Mouse (Mus musculus): ENCODE data around the gene Calcoco1.

Gene Calcoco1

DNA sequence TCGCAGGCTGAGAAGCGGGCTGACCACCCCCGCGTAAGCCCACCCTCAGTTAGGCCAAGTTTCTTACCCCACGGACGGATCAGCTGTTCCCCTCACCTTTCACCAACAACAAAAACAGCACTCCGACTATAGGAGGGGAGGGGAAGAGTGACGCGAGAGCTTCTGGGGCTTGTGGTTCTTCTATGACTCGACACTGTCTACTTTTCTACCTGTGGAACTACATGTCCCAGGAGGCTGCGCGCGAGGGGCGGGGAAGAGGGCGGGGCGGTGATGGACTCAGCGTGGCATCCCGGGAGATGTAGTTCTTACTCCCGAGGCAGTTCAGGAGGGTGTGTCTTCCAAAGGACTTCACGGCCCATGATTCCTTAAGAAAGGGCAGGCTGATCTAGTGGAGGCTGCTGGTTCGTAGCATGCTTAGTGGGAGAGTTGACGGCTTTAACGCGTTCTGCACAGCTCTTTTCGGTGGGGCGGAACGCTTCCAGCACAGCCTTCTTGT, at the start of gene Calcoco1:
Gene Calcoco1, minus strand, starts transcription at position 199 of the 496 bp plus-strand sequence.
- peak; percentile 99 for ATAC-seq (ENCODE audit: insufficient number of reproducible peaks, low FRiP score, low TSS enrichment)

DNA sequence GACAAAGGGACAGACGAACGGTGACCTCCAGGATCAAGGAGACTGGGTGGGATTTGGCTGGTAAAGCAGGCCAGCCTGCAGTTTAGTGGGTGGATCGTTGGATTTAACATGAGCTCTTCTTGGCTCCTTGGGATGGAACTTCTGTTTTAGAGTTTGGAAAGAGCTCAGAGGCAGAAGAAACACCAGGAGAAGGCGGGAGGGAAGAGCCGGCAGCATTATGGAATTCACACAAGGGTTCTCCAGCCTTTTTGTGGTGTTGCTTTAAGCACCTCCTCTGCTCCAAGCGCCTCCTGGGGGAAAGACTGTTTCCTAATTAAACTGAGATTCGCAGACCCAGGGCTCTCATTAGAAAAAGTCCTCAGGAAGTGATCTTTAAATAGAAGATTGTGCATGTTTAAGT, 48.9 kb upstream of the Calcoco1 start:
- no peak for ATAC-seq (ENCODE audit: insufficient number of reproducible peaks, low FRiP score, low TSS enrichment)

DNA sequence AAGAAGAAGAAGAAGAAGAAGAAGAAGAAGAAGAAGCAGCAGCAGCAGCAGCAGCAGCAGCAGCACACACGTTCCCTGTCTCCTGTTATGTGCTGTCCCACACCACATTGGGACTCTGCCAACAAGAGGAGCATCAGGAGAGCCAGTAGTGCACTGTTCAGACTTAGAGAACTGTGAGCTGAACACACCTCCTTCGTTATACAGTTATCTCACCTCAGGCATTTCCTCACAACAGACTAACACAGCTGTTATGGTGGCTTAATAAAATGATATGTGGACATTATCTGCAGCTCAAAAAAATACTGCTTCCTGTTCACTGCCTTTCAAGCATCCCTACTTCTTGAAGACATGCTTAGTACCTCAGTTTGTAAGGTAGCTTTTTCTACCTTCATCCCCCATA, 43.2 kb upstream of the Calcoco1 start:
- no peak for ATAC-seq (ENCODE audit: insufficient number of reproducible peaks, low FRiP score, low TSS enrichment)

DNA sequence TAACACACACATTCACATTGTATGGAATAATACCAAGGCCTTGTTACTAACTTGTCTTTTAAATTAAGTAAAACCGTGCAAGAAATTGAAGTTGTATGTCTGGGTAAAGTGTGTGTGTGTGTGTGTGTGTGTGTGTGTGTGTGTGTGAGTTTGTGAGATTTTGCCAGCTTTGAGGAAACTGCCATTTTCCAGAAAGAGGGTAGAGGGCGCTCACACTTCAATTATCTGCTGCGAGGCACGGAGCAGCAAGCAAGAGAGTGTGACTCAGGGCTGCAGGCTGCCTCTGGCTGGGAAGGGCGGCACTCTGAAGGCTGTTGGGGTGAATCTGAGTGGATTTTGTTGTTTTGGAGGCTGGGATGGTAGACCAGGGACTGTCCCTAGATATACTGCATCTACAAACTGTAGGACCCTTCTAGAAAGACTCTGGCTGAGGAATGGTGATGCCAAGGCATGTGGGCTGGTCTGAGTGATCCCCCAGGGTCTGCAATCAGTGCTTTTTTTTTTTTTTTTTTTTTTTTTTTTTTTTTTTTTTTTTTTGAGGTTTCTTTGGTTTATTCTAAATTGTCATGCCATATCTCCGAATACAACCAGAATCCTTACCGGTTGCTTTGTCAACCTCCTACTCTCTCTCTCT, 39.9 kb upstream of the Calcoco1 start:
- ATAC-seq (ENCODE audit: insufficient number of reproducible peaks, low FRiP score, low TSS enrichment) = peak; percentile 80

DNA sequence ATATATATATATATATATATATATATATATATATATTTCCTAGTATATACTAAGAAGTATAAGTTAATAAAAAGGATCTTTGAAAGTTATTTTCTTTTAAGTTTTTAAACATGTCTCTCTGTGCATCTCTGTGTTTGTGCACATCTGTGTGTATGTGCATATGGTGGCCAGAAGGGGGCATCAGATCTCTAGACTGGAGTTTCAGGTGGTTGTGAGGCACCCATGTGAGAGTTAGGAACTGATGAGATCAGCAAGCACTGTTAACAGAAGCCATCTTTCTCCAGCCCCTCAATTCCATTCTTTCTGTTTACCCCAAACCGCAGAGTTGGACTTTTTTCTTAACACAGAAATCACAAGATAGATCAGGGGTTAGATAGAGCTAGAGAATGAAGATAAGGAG, 35.7 kb upstream of the Calcoco1 start:
- ATAC-seq (ENCODE audit: insufficient number of reproducible peaks, low FRiP score, low TSS enrichment) = no peak

DNA sequence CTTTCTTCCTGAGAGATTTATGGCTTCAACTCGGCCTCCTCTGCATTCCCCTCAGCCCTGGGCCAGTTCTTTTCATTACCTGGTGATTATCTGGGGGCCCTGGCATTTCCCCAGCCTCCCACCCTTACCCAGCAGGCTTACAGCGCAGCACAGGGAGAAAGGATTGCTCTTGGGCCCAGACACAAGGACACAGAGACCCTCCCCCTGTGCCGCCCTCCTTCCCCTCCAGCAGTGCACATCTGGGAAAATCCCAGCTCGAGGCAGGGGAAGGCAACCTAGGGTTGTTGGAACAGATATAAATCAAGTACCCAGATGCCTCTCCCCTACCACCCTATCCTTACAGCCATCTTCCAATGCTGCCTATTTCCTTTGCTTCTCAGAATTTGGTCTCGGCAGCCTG, 33.1 kb upstream of the Calcoco1 start:
- ATAC-seq (ENCODE audit: insufficient number of reproducible peaks, low FRiP score, low TSS enrichment) = no peak

DNA sequence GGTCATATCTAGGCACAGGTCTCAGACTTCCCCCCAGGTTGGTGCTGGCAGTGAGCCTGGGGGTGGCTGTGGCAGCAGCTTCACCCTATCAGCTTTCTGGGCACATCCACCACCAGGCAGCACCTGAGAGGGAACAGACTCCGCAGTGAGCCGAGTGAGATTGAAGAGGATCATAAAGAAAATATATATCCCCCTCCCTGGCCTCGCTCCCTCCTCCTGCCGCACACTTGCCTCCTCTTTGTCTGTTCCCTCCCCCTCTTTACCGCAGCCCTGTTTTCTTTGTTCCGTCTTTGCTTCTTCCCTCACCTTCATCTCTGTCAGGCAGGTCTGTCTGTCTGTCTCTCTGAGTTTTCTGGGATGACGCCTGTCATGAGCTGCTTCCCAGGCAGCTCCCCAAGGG, 32.4 kb upstream of the Calcoco1 start:
- no peak for ATAC-seq (ENCODE audit: insufficient number of reproducible peaks, low FRiP score, low TSS enrichment)

DNA sequence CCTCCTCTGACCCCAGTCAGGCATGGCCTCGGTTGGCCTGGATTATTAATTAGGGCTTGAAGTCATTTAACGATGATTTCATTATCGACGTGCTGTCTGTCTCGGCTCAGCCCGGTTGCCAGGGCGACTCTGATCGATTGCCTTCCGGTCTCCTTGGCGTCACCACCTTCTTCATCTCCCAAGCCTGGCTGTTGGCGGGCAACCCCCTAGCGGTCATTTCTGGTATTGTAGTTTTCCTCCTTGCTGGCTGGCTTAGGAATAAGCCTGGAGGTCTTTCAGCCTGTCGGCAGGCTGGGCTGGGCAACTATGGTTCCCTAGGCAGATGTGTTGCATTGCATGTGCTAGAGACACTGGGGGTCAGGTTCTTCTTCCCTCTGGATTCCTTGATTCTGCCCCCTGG, 31.2 kb upstream of the Calcoco1 start:
- no peak for ATAC-seq (ENCODE audit: insufficient number of reproducible peaks, low FRiP score, low TSS enrichment)

DNA sequence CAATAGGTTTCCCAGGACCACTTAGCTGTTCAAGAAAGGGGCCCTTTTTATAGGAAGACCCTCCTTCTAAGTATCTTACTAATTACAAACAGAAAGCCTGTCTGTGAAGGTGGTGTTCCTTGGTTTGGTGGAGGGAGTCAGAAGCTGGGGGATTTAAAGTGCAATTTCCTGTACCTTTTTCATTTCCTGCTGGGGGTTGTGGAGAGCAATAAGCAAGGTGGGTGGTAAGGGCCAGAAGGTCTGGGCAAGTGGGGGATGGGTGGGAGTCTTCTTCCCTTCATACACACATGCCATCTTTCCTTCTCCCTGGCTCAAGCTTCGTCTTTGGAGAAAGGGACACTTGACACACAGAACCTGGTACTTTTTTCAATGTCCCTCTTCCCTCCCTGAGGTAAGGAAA, 30.2 kb upstream of the Calcoco1 start:
- no peak for ATAC-seq (ENCODE audit: insufficient number of reproducible peaks, low FRiP score, low TSS enrichment)

DNA sequence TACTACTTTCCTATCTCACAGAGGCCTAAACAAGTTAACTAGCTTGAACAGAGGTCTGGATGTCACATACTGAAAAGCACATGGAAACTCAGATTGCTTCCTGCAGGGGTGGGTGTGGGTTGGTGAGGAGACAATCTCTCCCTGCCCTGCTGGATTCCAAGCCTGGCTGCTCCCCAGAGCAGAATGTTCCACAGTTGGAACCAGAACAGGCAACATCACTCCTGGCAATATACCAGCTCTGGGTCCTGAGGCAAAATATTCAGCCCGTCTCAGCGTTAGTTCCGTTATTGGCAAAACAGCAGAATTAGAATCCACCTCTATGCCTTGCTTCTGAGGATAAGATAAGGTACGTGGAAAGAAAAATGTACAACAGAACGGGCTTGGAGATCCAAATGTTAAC, 28.3 kb upstream of the Calcoco1 start:
- ATAC-seq (ENCODE audit: insufficient number of reproducible peaks, low FRiP score, low TSS enrichment) = no peak

DNA sequence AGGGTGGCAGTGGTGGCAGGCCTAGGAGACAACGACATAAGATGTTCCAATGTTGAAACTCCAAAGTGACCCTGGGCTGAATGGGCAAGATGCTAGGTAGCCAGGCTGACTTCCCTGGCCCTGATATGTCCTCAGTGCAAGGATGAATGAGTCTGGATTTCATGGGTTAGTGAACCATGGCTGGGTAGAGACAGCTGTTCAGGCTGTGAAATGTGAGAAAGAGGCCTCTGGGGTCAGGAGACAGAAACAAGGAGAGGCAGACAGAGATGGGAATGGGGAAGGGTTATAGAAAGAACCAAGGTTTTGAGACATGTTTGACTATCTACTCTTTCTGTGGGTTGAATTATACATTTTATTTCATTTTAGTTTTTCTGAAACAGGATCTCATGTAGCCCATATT, 27.1 kb upstream of the Calcoco1 start:
- ATAC-seq (ENCODE audit: insufficient number of reproducible peaks, low FRiP score, low TSS enrichment) = no peak

DNA sequence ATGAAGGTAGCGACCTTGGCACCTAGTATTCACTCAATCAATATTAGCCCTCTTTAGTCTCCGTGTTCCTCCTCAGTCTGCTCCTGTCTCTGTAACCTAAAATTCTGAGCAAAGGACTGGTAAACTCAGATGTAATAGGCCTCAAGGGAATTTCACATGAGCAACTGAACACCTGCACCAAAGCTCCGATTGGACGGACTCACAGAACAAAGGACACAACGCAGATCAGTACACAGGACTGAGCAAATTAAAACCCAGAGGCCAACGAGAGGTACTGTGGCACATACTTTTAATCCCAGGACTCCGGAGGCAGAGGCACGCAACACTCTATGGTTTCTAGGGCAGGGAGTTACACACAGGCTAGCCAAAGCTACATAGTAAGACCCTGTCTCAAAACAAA, 25.9 kb upstream of the Calcoco1 start:
- no peak for ATAC-seq (ENCODE audit: insufficient number of reproducible peaks, low FRiP score, low TSS enrichment)

DNA sequence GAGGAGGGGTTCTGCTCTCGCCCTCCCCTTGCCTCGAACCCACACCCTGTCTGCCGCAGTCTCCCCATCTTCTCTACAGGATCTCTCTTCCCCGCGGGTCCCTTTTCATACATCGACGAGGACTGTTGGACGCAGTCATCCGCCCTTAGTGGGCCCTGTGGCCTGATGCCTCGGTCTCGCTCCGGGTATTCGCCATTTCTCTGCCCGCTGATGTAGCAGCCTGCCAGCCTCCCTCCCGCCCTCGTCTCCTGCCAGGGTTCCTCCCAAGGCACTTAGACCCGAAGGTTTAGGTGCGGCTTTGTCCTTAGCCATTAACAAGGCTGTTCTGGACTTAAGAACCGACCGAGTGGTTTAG, 25.3 kb upstream of the Calcoco1 start:
- ATAC-seq (ENCODE audit: insufficient number of reproducible peaks, low FRiP score, low TSS enrichment) = peak; percentile 2; the same call in 1 of the 2 replicates

DNA sequence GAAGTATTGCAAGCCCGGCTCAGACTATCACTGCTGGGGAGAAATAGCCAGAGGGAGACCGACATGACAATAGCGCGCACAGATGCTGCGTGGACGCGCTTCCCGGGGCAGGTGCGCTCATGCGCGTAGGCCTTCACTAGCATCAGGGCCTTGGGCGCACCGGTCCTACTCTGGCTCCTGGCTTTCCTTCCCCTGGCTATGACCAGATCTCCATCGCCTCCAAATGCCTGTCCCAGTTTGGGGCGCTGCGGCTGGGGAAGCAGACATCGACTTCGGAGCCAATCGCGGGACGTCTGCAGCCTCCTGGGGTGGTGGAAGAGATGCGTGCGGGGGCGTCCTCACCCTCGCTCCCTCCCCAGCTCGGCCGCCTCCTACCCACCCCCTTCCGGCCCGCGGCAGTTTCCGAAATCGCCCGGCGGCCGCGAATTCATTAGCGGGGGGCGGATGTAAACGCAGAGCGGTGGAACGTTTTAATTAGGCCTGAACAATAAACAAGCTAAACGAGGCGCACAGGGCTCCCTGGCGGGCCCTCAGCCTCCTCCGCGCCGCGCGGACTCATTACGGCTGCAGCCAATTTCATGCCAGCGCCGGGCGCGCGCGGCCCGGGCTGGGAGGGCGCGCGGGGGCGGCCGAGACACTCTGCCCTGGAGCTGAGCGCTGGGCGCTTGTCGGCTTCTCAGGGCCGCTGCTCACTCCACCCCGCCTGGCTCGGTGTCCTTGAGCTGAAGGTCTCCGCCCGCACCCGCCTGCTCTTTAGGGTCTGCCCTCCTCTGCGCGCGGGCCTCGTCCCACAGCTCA, 24.7 kb upstream of the Calcoco1 start:
- peak; percentile 66 for ATAC-seq (ENCODE audit: insufficient number of reproducible peaks, low FRiP score, low TSS enrichment)

DNA sequence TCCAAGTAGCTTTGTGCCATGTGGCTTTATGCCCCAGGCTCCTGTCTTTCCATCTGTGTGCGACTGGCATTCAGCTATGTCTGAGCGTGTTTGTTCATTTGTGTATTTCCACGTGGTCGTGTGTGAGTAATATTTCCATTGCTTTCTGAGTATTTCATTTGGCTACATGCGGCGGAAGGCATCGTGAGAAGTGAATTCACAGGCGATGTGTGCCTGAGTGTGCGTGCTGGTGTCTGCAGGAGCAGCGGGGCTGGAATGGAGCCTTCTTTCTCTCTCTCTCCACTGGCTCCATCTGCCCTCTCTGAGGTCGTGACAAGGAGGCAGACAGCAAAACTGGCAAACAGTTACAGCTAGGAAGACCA, 24.1 kb upstream of the Calcoco1 start:
- ATAC-seq (ENCODE audit: insufficient number of reproducible peaks, low FRiP score, low TSS enrichment) = no peak

DNA sequence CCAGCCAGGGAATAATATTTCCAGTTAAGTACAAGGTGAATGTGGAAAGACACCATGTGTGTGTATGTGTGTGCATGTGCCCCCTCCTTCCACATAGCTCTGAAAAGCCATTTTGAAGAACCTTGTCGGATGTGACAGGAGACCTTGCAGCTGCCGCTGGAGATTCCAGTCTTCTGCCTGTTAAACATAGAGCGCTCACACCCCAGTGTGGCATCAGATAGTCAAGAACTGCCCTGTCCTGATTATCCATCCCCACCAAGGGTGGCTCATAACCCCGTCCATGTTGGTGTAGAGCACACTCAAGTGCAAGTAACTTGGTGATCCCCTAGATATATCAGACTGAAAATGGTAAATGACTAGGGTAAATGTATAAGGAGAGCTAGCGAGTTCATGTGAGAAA, 23.4 kb upstream of the Calcoco1 start:
- ATAC-seq (ENCODE audit: insufficient number of reproducible peaks, low FRiP score, low TSS enrichment) = no peak

DNA sequence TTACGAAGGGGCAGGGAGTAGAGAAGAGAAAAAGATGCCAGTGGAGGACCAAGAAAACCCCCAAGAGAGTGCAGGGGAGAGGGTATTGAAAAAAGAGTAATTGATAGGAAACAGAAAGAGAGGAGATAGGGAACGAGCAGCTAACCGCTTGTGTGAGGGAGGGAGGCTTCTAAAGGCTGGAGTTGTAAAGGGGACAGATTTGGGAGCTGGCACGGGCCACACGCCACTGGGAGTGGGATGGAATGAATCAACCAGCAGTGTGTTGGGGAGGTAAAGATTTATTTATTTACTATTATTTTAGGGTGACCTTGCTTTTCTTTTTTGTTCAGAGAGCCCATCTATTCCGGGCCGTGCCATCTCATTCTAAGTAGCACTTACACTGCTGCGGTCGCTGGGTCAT, 22.9 kb upstream of the Calcoco1 start:
- no peak for ATAC-seq (ENCODE audit: insufficient number of reproducible peaks, low FRiP score, low TSS enrichment)

DNA sequence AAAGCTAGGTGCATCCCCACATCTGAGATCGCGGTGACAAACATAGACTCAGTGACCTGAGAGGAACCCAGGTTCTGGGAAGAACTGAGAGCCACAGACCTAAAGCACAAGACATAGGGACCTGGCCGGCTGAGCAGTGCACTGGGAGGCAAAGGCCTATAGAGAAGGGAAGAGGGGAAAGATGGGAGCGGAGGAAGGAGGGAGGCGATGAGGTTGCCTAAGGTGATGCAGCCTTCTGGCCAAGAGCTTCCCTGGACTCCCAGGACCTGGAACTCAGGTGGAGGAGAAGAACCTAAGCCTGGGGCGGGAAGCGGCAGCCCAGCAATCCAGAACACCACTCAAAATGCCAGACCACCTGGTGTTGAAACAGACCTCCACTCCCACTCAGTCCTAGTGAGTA, 22.4 kb upstream of the Calcoco1 start:
- no peak for ATAC-seq (ENCODE audit: insufficient number of reproducible peaks, low FRiP score, low TSS enrichment)

DNA sequence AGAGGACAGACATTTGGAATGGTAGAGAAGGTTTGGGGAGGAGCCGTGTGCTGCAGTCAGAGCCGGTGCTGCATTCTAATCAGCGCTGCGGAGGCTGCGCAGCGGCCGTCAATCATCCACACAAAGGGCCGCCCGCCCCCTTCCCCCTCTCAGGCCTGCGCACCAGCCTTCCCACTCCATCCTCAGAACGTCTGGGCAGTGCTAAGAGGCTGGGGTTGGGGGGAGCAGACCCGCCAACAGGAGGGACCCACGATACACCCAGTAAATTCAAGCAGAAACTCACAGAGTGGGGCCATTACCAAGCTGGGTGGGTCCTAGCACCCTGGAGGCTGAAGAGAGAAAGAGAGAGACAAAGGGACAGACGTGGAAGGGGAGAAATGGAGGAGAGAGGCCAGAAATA, 22.0 kb upstream of the Calcoco1 start:
- ATAC-seq (ENCODE audit: insufficient number of reproducible peaks, low FRiP score, low TSS enrichment) = no peak

DNA sequence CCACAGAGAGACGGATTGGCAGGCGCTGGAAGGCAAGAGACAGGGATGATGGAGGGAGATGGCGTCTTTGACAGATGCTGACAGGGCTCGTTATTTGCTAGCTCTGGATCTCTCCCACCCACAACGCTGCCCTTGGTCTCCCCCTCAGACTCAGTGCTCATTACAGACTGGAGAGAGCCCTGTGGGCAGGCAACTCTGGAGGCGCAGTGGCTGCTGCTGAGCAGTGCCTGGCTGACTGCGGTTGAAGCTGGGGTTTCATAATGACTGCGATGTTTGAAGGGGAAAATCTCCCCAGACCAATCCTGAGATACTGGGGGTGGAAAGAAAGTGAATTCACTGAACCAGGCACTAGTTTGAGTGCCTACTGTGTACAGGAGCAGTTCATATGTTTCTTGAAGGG, 21.2 kb upstream of the Calcoco1 start:
- ATAC-seq (ENCODE audit: insufficient number of reproducible peaks, low FRiP score, low TSS enrichment) = no peak

DNA sequence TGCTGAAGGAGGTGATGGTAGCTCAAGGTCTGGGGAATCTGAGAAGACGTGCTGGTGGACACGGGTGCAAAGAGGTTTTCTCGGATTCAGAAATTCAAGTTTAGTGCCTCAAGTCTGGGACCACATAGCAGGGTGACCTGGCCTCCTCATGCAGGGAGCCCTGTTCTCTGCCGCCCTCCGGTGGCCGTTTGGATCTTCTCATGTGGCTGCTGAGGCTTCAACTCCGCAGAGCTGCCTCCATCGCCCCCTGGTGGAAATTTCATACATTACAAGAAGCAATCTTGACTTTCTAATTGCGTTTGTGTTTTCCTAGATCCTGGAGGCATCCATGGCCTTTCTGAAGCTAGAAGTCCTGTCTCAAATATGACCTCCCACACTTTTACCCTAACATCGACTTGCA, 20.6 kb upstream of the Calcoco1 start:
- ATAC-seq (ENCODE audit: insufficient number of reproducible peaks, low FRiP score, low TSS enrichment) = 0 out of 2 replicates have a peak, but pooled peaks have one; percentile 39
